Mouse (Mus musculus) E14TG2a.4 (cell line): Measurements from ENCODE around the gene Carmil1.

Experiments
- CTCF ChIP-seq: conservative IDR thresholded peaks from 2 replicates; pipeline ENCODE4 v1.5.1; 2014; ENCODE audit warnings: low read length
- NANOG ChIP-seq: IDR thresholded peaks from 2 replicates; pipeline ENCODE4 v1.6.1; 2014; ENCODE audit warnings: borderline replicate concordance, low read length, mixed read lengths
- POU5F1 ChIP-seq: IDR thresholded peaks from 2 replicates; pipeline ENCODE4 v1.6.1; 2014; ENCODE audit warnings: low read length, borderline replicate concordance

- TF ChIP-seq CTCF (no peak), POU5F1 (no peak), NANOG (no peak)
Observed at GRCm38 (mm10) chr13:24104016-24104415, 176.6 kb downstream of the Carmil1 start.
